Mouse (Mus musculus) cerebellum, adult 2 months (tissue): ENCODE measurements around the gene 4933425L06Rik. TPM values are rescaled to one million over a fixed set of nuclear protein-coding genes. Genes with fewer than 3 reads are reported as not detected.

Source experiments
- DNase-seq, 2 experiments: peaks; one replicate each; pipeline ENCODE4 v3.0.0; 2021
- H3K27ac ChIP-seq: fragments of 200-500 bp; 2 replicates; pipeline ENCODE4 v1.5.1; 2012; ENCODE audit warnings: low read length, control low read depth, inconsistent platforms; ENCODE audit not compliant: insufficient read depth
- H3K27me3 ChIP-seq: fragments of 200-500 bp; 2 replicates; pipeline ENCODE4 v1.6.1; 2012; ENCODE audit warnings: inconsistent platforms, mild to moderate bottlenecking, low read length, moderate library complexity; ENCODE audit not compliant: control insufficient read depth, insufficient read depth
- H3K4me1 ChIP-seq: fragments of 200-500 bp; 2 replicates; pipeline ENCODE4 v1.6.1; 2011; ENCODE audit warnings: low read length; ENCODE audit not compliant: control insufficient read depth, insufficient read depth
- H3K4me3 ChIP-seq: fragments of 200-500 bp; replicated peaks from 2 replicates; pipeline ENCODE3; 2011; ENCODE audit warnings: mild to moderate bottlenecking, low read depth, low read length, control low read depth; ENCODE audit not compliant: insufficient read depth
- CTCF ChIP-seq: fragments of 200-500 bp; IDR thresholded peaks from 2 replicates; pipeline ENCODE4 v1.5.1; 2011; ENCODE audit warnings: low read depth, mild to moderate bottlenecking, control low read depth, low read length, moderate library complexity, borderline replicate concordance; ENCODE audit not compliant: insufficient read depth
- POLR2A ChIP-seq: fragments of 200-500 bp; IDR thresholded peaks from 2 replicates; pipeline ENCODE4 v1.6.1; 2011; ENCODE audit warnings: low read length, control low read depth, borderline replicate concordance; ENCODE audit not compliant: insufficient read depth
- WGBS: fragments of 180-500 bp; shearing (Covaris S2); methylation state at CpG from one replicate; pipeline ENCODE4 v1.1.7; 2018; 5-methylcytosine and 5-hydroxymethylcytosine counted together
- polyA plus RNA-seq: library from polyadenylated mRNA; depleted of rRNA; stranded (reverse); fragments of >200 nt; gene quantifications from 2 replicates; pipeline ENCODE4 v1.2.3, GENCODE M21; 2012; rRNA removed

Gene 4933425L06Rik
- polyA plus RNA-seq, 1 experiment: not detected

DNA sequence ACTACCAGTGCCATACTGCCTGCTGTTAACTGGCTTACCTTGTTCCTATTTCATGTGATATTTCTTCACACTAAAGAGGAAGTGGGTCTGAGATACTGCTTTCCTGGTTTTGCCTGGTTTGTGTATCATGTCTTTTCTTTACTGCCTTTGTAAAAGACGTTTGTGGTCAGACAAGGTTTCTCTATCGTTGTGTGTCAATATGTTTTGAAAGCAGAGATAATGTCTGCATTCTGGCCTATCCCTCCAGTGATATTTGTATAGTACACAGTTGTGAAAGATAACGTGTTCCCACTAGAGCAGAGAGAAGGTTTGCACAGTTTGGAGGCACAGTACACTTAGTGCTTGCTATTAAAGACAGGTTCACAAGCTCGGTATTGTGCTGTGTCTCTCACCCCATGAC lies 58.0 kb downstream of the 4933425L06Rik start:
- H3K27ac ChIP-seq: no peak overlapping the region
- H3K4me1 ChIP-seq: no peaks in the 10 kb centered on the region
- DNase-seq: no peak
- H3K4me3 ChIP-seq: no peak overlapping the region
- no peaks in the 10 kb centered on the region for H3K27me3 ChIP-seq
- WGBS: 83% methylated on average over 4 of the region's 4 CpGs
- TF ChIP-seq CTCF: no peak
- TF ChIP-seq POLR2A: no peak

DNA sequence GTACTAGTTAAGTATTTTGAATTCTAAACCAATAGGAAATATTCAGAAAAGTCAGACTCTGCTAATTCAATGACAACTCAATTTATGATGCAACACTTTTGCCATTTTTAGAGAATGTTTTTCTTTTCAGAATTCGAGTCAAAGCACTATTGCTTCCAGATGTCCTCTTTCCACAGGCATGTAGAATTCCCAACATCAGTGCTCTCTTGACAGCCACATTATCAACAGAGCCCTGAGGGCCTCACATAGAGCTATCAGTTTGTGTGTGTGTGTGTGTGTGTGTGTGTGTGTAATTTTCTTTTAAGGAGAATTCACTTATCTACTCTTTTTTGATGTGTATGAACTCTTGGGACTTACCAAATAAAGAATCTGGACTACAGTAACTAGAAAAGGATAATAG lies 64.9 kb downstream of the 4933425L06Rik start:
- WGBS: 74% methylated on average over 1 of the region's 1 CpGs

DNA sequence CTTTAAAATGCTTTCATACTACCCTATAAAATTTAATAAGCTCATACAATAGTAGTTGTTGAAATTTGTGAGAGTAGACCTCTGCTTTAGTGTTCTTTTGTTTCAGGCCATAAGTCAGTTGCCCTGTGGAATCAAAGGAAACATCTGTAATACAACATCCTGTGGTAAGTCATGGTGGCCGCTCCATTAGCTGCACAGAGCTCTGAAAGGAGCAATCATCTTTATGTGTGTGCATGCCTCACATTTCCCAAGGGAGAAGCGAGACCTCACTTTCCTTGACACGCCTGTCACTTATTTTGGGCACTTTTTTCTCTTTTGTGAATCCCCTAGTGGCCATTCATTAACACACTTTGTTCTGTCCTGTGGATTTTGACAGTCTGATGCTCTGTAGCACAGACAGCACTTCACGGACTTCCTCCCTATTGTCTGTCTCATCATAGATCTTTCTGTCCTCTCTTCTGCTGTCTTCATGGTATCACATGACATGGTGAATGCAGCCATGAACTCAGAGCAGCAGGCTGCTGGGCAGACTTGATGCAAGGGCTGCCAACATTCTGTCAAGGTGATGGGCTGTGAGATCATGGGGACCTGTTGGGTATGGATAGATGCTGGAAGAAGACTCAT lies 66.0 kb downstream of the 4933425L06Rik start:
- TF ChIP-seq POLR2A: no peak
- TF ChIP-seq CTCF: no peak
- Histone ChIP-seq H3K4me1 (no peaks in the 10 kb centered on the region), H3K4me3 (no peak overlapping the region), H3K27ac (no peak overlapping the region), H3K27me3 (no peaks in the 10 kb centered on the region)
- no peak for DNase-seq
- WGBS: 62% methylated on average over 4 of the region's 4 CpGs

More for the DNA sequence above, 64.9 kb downstream of the 4933425L06Rik start:
- H3K4me1 ChIP-seq: no peaks in the 10 kb centered on the region
- H3K27me3 ChIP-seq: no peaks in the 10 kb centered on the region
- TF ChIP-seq CTCF: no peak
- no peak overlapping the region for H3K4me3 ChIP-seq
- no peak overlapping the region for H3K27ac ChIP-seq
- no peak for DNase-seq

DNA sequence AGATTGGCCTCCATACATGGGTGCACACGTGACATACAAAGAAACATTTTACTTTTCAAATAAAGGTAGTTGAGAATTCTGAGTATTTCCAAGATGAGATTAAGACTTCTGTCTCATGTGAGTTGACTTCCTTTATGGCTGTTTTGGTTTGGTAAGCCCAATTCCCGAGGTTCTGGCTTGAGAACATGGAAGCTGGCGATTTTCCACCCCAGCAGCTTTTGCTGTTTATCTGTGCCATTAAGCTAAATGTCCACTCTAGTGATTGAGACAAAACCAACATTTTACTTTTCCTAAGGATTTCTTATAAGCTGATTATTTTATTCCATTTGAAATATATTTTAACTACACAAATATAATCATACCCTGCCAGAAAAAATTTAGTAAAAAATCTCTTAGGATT lies 68.1 kb downstream of the 4933425L06Rik start:
- no peak overlapping the region for H3K4me3 ChIP-seq
- H3K4me1 ChIP-seq: no peaks in the 10 kb centered on the region
- no peaks in the 10 kb centered on the region for H3K27me3 ChIP-seq
- no peak overlapping the region for H3K27ac ChIP-seq
- TF ChIP-seq CTCF (no peak), POLR2A (no peak)
- DNase-seq: no peak
- 71% methylated on average over 3 of the region's 3 CpGs for WGBS

DNA sequence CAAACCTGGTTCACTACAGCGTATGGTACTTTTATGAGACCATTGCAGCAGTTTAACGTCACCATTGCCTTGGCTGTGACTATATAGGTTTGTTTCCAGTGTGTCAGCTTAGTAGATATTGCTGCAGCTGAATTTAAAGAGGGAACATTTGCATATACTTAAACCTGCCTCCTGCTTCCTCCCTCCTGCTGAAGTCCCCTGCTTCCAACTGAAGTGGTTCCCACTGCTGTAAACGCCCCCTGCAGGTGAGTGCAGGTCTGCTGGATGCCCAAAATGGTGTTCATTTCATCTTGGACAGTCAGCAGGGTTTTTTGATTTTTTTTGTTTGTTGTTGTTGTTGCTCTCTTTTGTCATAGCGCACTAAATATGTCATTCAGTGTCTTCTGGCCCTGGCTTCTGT lies 72.0 kb downstream of the 4933425L06Rik start:
- Histone ChIP-seq H3K4me3 (no peak overlapping the region), H3K27ac (no peak overlapping the region), H3K27me3 (no peaks in the 10 kb centered on the region), H3K4me1 (no peaks in the 10 kb centered on the region)
- no peak for TF ChIP-seq POLR2A
- peak; percentile 51 for TF ChIP-seq CTCF
- DNase-seq: peak; percentile 17 to 33
- 62% methylated on average over 4 of the region's 4 CpGs for WGBS

DNA sequence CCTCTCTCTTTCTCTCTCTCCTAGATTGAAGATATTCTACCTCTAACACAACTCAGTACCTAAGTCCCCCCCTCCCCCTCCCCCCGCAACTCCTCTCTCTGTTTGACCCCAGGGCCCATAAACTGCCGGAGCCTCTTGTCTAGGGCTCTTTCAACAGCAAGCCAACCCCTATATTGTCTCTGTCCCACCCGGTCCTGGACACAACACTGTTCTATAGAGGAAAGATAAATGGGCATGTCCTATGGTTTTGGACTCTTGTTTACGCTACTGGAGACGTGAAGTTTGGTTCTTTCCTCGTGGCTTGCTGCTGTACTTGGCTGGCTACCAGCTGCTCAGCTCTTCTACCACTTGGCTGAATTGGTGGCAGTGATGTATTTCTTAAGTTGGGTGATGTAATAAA lies 83.5 kb downstream of the 4933425L06Rik start:
- DNase-seq: no peak
- WGBS: 69% methylated on average over 6 of the region's 6 CpGs

More for the DNA sequence above, 83.5 kb downstream of the 4933425L06Rik start:
- H3K4me3 ChIP-seq: no peak overlapping the region
- H3K27ac ChIP-seq: no peak overlapping the region
- TF ChIP-seq CTCF (no peak), POLR2A (no peak)
- H3K4me1 ChIP-seq: no peaks in the 10 kb centered on the region
- no peaks in the 10 kb centered on the region for H3K27me3 ChIP-seq

Other genes starting within 250 kb of the 4933425L06Rik start
- gene Shisal2b, start 218.2 kb upstream of the 4933425L06Rik start, polyA plus RNA-seq: 0.13 and 0.23 TPM in 2 replicates
- 82.6 and 88.6 TPM in 2 replicates for gene Rgs7bp, start 27.2 kb upstream of the 4933425L06Rik start, polyA plus RNA-seq
- 8.7 and 9.1 TPM in 2 replicates for gene Rnf180, start 212.7 kb downstream of the 4933425L06Rik start, polyA plus RNA-seq